Mouse (Mus musculus) stomach, embryonic 16.5 days (tissue): Measurements from ENCODE around the gene H2-T24. TPM values are rescaled to one million over a fixed set of nuclear protein-coding genes. Genes with fewer than 3 reads are reported as not detected.
"Not testable (repeated sequence)": the region's sequence is repeated elsewhere in the genome, so short reads cannot be mapped to it uniquely, and the experiment has no call there.

ENCODE experiments used
- ATAC-seq: fragments of 200-750 bp; cut with Nextera tagmentation; 2 replicates; pipeline ENCODE4 v1.8.0; 2017; ENCODE audit warnings: moderate number of reproducible peaks, moderate TSS enrichment; ENCODE audit not compliant: insufficient read depth, low FRiP score
- H3K27ac ChIP-seq: fragments of 300-500 bp; sonication (generic); 2 replicates; pipeline ENCODE4 v1.5.1; 2014; ENCODE audit warnings: low read length
- H3K27me3 ChIP-seq: fragments of 300-500 bp; sonication (generic); 2 replicates; pipeline ENCODE4 v1.6.1; 2014; ENCODE audit warnings: low read length, control low read depth, mixed read lengths; ENCODE audit not compliant: control insufficient read depth, insufficient read depth
- H3K36me3 ChIP-seq: fragments of 300-500 bp; sonication (generic); 2 replicates; pipeline ENCODE4 v1.6.1; 2014; ENCODE audit warnings: low read length; ENCODE audit not compliant: control insufficient read depth, insufficient read depth
- H3K4me1 ChIP-seq: fragments of 300-500 bp; sonication (generic); 2 replicates; pipeline ENCODE4 v1.6.1; 2014; ENCODE audit warnings: low read length, control low read depth, mixed read lengths; ENCODE audit not compliant: control insufficient read depth, insufficient read depth
- H3K4me2 ChIP-seq: fragments of 300-500 bp; sonication (generic); 2 replicates; pipeline ENCODE4 v1.6.1; 2014; ENCODE audit warnings: low read depth, low read length, mixed read lengths
- H3K4me3 ChIP-seq: fragments of 300-500 bp; sonication (generic); replicated peaks from 2 replicates; pipeline ENCODE4 v1.5.1; 2014; ENCODE audit warnings: mild to moderate bottlenecking, low read length
- H3K9ac ChIP-seq: fragments of 300-500 bp; sonication (generic); 2 replicates; pipeline ENCODE4 v1.6.1; 2014; ENCODE audit warnings: low read length
- H3K9me3 ChIP-seq: fragments of 300-500 bp; sonication (generic); replicated peaks from 2 replicates; pipeline ENCODE4 v1.6.1; 2016; ENCODE audit warnings: low read length, control low read depth; ENCODE audit not compliant: control insufficient read depth
- WGBS: fragments of 180-500 bp; shearing (Covaris S2); extraction: QIAGEN DNeasy Blood & Tissue Kit; methylation state at CpG from one replicate; pipeline ENCODE4 v1.1.7; 2014; 5-methylcytosine and 5-hydroxymethylcytosine counted together
- polyA plus RNA-seq: library from polyadenylated mRNA; unstranded; fragments of >200 nt; fragmentation: Nextera tagmentation; extraction: Ambion mirVana; gene quantifications from 2 replicates; pipeline ENCODE4 v1.2.1, GENCODE M21; 2015

The H2-T24 gene
- polyA plus RNA-seq, 1 experiment from 2014 or later: 2.7 TPM

DNA sequence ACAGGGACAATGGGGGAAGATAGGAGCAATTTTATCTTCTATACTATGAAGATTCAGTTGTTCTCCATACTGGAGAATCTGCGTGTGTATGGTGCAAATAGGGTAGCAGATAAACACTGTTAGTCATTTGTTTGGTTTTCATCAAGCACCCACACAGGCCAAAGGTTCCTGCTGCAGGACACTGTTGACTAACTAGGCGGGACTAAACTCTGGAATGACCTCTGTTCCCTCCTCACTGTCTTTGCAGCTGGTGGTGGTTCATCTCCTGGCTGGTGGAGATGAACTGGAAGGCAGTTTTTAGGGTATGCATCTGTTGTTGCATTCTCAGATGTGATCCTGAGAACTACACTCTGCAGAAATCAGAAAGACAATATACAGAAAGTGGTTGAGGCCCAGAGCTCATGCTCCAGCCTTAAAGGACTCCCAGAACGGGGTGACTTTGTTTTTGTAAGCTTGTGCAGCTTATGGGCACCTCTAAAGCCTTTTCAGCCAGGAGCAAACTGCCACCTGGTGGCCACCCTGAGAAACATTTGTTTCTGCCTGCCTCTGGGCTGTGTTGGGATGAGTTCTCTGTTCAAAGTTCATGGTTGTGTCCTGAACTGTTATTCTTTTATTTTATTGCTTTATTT lies 14.8 kb upstream of the H2-T24 start:
- H3K4me1 ChIP-seq, H3K9ac ChIP-seq, H3K9me3 ChIP-seq, H3K27ac ChIP-seq, H3K36me3 ChIP-seq, H3K4me2 ChIP-seq, H3K4me3 ChIP-seq, H3K27me3 ChIP-seq, ATAC-seq: not testable (repeated sequence)
- WGBS: 29% methylated on average over 3 of the region's 3 CpGs

GRCm38 (mm10) chr17:36034524-36034923 lies 14.2 kb upstream of the H2-T24 start:
- not testable (repeated sequence) for H3K9ac ChIP-seq, H3K27ac ChIP-seq, H3K4me1 ChIP-seq, H3K27me3 ChIP-seq, H3K9me3 ChIP-seq, H3K36me3 ChIP-seq, H3K4me3 ChIP-seq, H3K4me2 ChIP-seq, ATAC-seq
- 45% methylated on average over 3 of the region's 3 CpGs for WGBS

DNA sequence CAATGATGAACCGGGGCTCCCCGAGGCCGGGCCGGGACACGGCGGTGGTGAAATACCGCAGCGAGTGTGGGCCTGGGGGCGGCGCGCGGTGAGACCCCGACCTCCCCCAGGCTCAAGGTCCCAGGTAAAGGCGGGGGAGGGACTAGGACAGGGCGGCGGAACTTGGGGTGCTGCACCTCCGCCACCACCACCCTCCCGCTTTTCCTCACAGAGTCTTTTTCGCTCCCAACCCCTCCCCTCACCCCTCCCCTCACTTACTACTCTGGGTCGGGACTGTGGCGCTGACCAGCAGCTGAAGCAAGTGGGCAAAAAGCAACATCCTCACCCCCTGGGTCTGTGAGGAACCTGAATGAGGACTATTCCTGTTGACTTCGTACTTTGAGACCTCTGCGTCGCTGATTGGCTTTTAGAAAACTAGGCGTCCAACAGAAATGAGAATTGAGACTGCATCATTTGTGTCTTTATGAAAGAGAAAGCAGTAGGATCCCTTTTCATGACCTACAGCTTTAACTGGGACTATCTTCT lies 12.1 kb upstream of the H2-T24 start, which contains the start of gene H2-T23:
Gene H2-T23 (minus strand): TSS at position 505 of the 525 bp plus-strand sequence.
- not testable (repeated sequence) for H3K27me3 ChIP-seq, H3K36me3 ChIP-seq, H3K9me3 ChIP-seq, H3K27ac ChIP-seq, H3K4me1 ChIP-seq
- Histone ChIP-seq H3K4me3 (peak within 1 kb of the TSS; percentile 56), H3K4me2 (peak within 1 kb of the TSS; percentile 85), H3K9ac (peak within 1 kb of the TSS; percentile 63)
- ATAC-seq: peak; percentile 34; the same call in 1 of the 2 replicates
- 2% methylated on average over 25 of the region's 25 CpGs for WGBS

DNA sequence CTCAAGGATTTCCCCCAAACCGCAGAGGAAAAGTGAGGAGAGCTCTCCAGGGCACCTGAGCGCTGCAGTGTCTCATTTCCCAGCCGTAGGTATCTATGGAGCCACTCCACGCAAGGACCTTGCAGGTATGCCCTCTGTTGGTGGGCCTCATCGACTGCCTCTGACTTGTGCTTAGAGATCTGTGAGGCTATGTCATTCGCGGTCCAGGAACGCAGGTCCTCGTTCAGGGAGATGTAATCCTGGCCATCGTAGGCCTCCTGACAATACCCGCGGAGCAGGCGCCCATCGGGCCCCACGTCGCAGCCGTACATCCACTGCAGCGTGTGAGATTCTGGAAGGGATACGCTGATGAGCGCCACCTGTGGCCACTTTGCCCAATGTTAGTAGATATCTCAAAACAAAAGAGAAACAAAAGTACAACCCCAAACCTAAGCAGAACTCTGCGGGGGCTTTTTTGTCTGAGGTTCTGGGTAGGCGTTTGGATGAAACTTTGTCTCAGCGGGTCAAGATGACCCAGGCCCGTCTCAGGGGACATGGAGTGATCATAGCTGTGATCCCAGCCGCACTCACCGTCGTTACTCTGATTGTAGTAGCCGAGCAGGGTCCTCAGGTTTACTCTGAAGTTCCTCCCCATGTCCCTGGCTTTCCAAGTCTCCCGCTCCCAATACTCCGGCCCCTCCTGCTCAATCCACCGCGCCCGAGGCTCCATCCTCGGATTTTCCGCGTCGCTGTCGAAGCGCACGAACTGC lies 11.4 kb upstream of the H2-T24 start:
- not testable (repeated sequence) for H3K27me3 ChIP-seq, H3K4me1 ChIP-seq, H3K36me3 ChIP-seq, H3K9me3 ChIP-seq, H3K27ac ChIP-seq
- H3K9ac ChIP-seq: peak overlapping the region; percentile 63
- H3K4me3 ChIP-seq: peak overlapping the region; percentile 56
- 3% methylated on average over 39 of the region's 40 CpGs for WGBS
- peak; percentile 55; the same call in 1 of the 2 replicates for ATAC-seq
- H3K4me2 ChIP-seq: peak overlapping the region; percentile 85

DNA sequence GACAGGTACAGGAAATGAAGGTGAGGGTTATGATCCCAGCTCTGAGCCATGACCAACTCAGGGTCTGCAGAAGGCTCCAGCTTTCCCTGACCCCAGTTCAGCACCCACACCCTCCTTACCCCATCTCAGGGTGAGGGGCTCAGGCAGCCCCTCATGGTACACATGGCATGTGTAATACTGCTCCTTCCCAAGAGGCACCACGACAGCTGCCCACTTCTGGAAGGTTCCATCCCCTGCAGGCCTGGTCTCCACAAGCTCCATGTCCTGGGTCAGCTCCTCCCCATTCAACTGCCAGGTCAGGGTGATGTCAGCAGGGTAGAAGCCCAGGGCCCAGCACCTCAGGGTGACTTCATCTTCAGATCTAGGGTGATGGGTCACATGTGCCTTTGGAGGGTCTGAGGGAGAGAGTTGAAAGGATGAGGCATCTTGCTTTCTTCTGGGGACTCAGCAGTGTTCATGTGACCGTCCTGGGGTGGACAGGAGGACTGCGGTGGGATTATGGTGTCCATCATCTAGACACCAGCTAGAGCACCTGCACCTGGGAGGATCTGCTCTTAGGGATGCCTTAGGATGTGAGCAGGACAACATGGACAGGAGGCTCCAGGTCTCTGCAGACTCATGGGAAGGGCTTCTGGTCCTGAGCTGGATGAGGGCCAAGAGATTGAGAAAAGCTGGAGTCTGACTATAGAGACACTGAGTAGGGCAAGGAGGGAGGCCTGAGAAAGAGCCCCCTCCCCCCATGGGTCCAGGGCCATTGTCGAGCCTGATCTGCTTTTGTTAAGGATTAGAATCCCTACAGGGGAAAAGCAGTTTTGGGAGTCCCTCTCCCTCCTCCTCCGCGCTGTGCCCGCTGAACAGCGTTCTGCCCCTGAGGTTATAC lies 10.6 kb upstream of the H2-T24 start:
- peak overlapping the region; percentile 85 for H3K4me2 ChIP-seq
- H3K4me3 ChIP-seq: peak overlapping the region; percentile 56; the same call in 1 of the 2 replicates
- H3K9ac ChIP-seq: peak overlapping the region; percentile 63; the same call in 1 of the 2 replicates
- not testable (repeated sequence) for H3K27ac ChIP-seq, H3K36me3 ChIP-seq, H3K4me1 ChIP-seq, H3K27me3 ChIP-seq, ATAC-seq, H3K9me3 ChIP-seq
- WGBS: 60% methylated on average over 8 of the region's 8 CpGs

- not testable (repeated sequence) for H3K27ac ChIP-seq, H3K4me1 ChIP-seq, H3K4me2 ChIP-seq, H3K9ac ChIP-seq, H3K4me3 ChIP-seq, H3K9me3 ChIP-seq, ATAC-seq, H3K27me3 ChIP-seq, H3K36me3 ChIP-seq
- 75% methylated on average over 2 of the region's 4 CpGs for WGBS
Observed at GRCm38 (mm10) chr17:36030046-36030702, 9.8 kb upstream of the H2-T24 start.

DNA sequence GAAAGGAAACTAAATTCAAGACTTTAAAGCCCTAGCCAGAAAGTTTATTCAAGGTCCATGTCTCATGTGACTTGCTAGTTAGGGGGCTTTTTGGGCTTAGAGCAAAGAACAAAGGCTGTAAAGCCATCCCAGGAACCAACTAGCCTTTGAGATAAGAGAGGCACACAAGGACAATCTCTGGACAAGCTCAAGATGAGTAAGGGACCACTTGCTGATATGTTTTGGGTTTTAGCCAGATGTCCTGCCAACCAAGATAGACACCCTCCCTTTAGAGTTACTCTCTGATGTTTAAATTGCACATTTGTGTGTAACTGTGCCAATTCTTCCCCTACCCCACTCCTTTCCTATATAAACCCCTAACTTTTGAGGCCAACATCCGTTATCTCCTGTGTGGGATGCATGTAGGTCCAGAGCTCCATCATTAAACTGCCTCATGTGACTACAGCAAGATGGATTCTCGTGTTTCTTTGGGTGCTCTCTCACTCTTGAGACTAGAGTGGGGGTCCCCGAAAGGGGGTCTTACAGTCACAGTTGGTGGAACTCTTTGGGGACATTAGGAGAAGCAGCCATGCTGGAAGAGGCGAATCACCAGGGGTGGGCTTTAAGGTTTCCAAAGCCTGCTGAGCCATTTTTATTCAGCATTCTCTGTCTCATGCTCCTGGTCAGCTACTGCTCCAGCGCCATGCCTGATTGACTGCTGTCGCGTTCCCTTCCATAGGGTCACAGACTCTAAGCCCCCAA lies 8.7 kb upstream of the H2-T24 start:
- no peak for ATAC-seq
- Histone ChIP-seq H3K27ac (no peak overlapping the region), H3K4me2 (no peak overlapping the region), H3K4me3 (no peak overlapping the region), H3K27me3 (no peaks in the 10 kb centered on the region), H3K36me3 (no peaks in the 10 kb centered on the region), H3K9ac (no peak overlapping the region), H3K4me1 (peaks cover 6% of the 10 kb centered on the region), H3K9me3 (no peaks in the 10 kb centered on the region)
- WGBS: 86% methylated on average over 7 of the region's 7 CpGs

DNA sequence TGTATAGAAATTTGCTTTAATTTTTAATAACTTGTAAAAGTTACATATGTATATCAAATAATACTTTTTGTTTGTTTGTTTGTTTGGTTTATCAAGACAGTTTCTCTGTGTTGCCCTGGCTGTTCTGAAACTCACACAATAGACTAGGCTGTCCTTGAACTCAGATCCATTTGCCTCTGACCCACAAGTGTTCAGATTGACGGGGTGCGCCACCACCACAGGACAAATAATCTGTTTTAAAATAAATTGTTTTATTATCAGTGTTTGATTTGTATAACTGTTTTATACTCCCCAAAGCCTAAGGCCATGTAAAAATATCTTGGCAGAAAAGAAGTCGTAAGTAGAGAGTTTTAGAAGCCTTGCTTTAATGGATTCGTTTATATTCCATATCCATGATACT lies 7.3 kb upstream of the H2-T24 start:
- Histone ChIP-seq H3K4me2 (no peak overlapping the region), H3K9me3 (no peaks in the 10 kb centered on the region), H3K27ac (no peak overlapping the region), H3K9ac (no peak overlapping the region), H3K4me1 (peaks cover 11% of the 10 kb centered on the region), H3K4me3 (no peak overlapping the region), H3K36me3 (no peaks in the 10 kb centered on the region), H3K27me3 (no peaks in the 10 kb centered on the region)
- 83% methylated on average over 4 of the region's 4 CpGs for WGBS
- ATAC-seq: no peak
